Mouse (Mus musculus): ENCODE data around the gene Pdxdc1. TPM values are rescaled to one million over a fixed set of nuclear protein-coding genes. Genes with fewer than 3 reads are reported as not detected.
"Not testable (repeated sequence)": the region's sequence is repeated elsewhere in the genome, so short reads cannot be mapped to it uniquely, and the experiment has no call there.

Pdxdc1 gene
- polyA plus RNA-seq, 1 experiment from 2014 or later: 66.1 TPM

GRCm38 (mm10) chr16:13927456-13928075, 24.6 kb upstream of the Pdxdc1 start:
- Histone ChIP-seq H3K27me3 (ENCODE audit: control insufficient read depth, insufficient read depth, low read length) (no peaks in the 10 kb centered on the region), H3K27ac (ENCODE audit: low read depth, low read length) (no peak overlapping the region), H3K4me1 (ENCODE audit: control insufficient read depth, insufficient read depth, low read length) (no peaks in the 10 kb centered on the region), H3K9ac (replicated peaks; ENCODE audit: low read depth, low read length) (no peak overlapping the region), H3K9me3 (ENCODE audit: control insufficient read depth, low read length) (no peaks in the 10 kb centered on the region), H3K4me2 (ENCODE audit: low read depth, low read length) (no peak overlapping the region), H3K4me3 (ENCODE audit: low read depth, low read length) (no peak overlapping the region), H3K36me3 (ENCODE audit: control insufficient read depth, insufficient read depth, low read length) (no peaks in the 10 kb centered on the region)
- ATAC-seq (ENCODE audit: low read depth): no peak
- WGBS: 94% methylated on average over 4 of the region's 4 CpGs

GRCm38 (mm10) chr16:13922966-13923365, 20.0 kb upstream of the Pdxdc1 start:
- H3K27ac ChIP-seq (ENCODE audit: low read depth, low read length): not testable (repeated sequence)

GRCm38 (mm10) chr16:13922499-13922898, 19.6 kb upstream of the Pdxdc1 start:
- not testable (repeated sequence) for H3K36me3 ChIP-seq (ENCODE audit: control insufficient read depth, insufficient read depth, low read length); H3K4me3 ChIP-seq (ENCODE audit: low read depth, low read length); ATAC-seq (ENCODE audit: low read depth); H3K4me2 ChIP-seq (ENCODE audit: low read depth, low read length); H3K4me1 ChIP-seq (ENCODE audit: control insufficient read depth, insufficient read depth, low read length); H3K27me3 ChIP-seq (ENCODE audit: control insufficient read depth, insufficient read depth, low read length); H3K27ac ChIP-seq (ENCODE audit: low read depth, low read length); H3K9ac ChIP-seq (replicated peaks; ENCODE audit: low read depth, low read length); H3K9me3 ChIP-seq (ENCODE audit: control insufficient read depth, low read length)
- WGBS: 92% methylated on average over 3 of the region's 3 CpGs

More at GRCm38 (mm10) chr16:13922966-13923365, 20.0 kb upstream of the Pdxdc1 start:
- H3K36me3 ChIP-seq (ENCODE audit: control insufficient read depth, insufficient read depth, low read length); H3K4me3 ChIP-seq (ENCODE audit: low read depth, low read length); H3K9me3 ChIP-seq (ENCODE audit: control insufficient read depth, low read length); H3K4me2 ChIP-seq (ENCODE audit: low read depth, low read length); H3K27me3 ChIP-seq (ENCODE audit: control insufficient read depth, insufficient read depth, low read length); ATAC-seq (ENCODE audit: low read depth); H3K9ac ChIP-seq (replicated peaks; ENCODE audit: low read depth, low read length); H3K4me1 ChIP-seq (ENCODE audit: control insufficient read depth, insufficient read depth, low read length): not testable (repeated sequence)
- WGBS: 95% methylated on average over 5 of the region's 5 CpGs

GRCm38 (mm10) chr16:13921781-13922180, 18.9 kb upstream of the Pdxdc1 start:
- Histone ChIP-seq H3K4me1 (ENCODE audit: control insufficient read depth, insufficient read depth, low read length) (no peaks in the 10 kb centered on the region), H3K36me3 (ENCODE audit: control insufficient read depth, insufficient read depth, low read length) (no peaks in the 10 kb centered on the region), H3K27me3 (ENCODE audit: control insufficient read depth, insufficient read depth, low read length) (no peaks in the 10 kb centered on the region), H3K4me3 (ENCODE audit: low read depth, low read length) (no peak overlapping the region), H3K4me2 (ENCODE audit: low read depth, low read length) (no peak overlapping the region), H3K9me3 (ENCODE audit: control insufficient read depth, low read length) (no peaks in the 10 kb centered on the region), H3K9ac (replicated peaks; ENCODE audit: low read depth, low read length) (no peak overlapping the region), H3K27ac (ENCODE audit: low read depth, low read length) (no peak overlapping the region)
- ATAC-seq (ENCODE audit: low read depth): no peak
- 95% methylated on average over 7 of the region's 7 CpGs for WGBS

GRCm38 (mm10) chr16:13921063-13921462, 18.1 kb upstream of the Pdxdc1 start:
- ATAC-seq (ENCODE audit: low read depth): no peak; the same call in 1 of the 2 replicates

GRCm38 (mm10) chr16:13920093-13920492, 17.2 kb upstream of the Pdxdc1 start:
- WGBS: 97% methylated on average over 5 of the region's 5 CpGs
- no peak overlapping the region for H3K4me3 ChIP-seq (ENCODE audit: low read depth, low read length)
- H3K4me1 ChIP-seq (ENCODE audit: control insufficient read depth, insufficient read depth, low read length): no peaks in the 10 kb centered on the region
- no peak overlapping the region for H3K27ac ChIP-seq (ENCODE audit: low read depth, low read length)
- no peaks in the 10 kb centered on the region for H3K36me3 ChIP-seq (ENCODE audit: control insufficient read depth, insufficient read depth, low read length)
- no peaks in the 10 kb centered on the region for H3K27me3 ChIP-seq (ENCODE audit: control insufficient read depth, insufficient read depth, low read length)
- no peak overlapping the region for H3K4me2 ChIP-seq (ENCODE audit: low read depth, low read length)
- H3K9ac ChIP-seq (replicated peaks; ENCODE audit: low read depth, low read length): no peak overlapping the region
- no peaks in the 10 kb centered on the region for H3K9me3 ChIP-seq (ENCODE audit: control insufficient read depth, low read length)
- no peak for ATAC-seq (ENCODE audit: low read depth)

More at GRCm38 (mm10) chr16:13921063-13921462, 18.1 kb upstream of the Pdxdc1 start:
- Histone ChIP-seq H3K4me2 (ENCODE audit: low read depth, low read length) (no peak overlapping the region), H3K27ac (ENCODE audit: low read depth, low read length) (no peak overlapping the region), H3K36me3 (ENCODE audit: control insufficient read depth, insufficient read depth, low read length) (no peaks in the 10 kb centered on the region), H3K4me3 (ENCODE audit: low read depth, low read length) (no peak overlapping the region), H3K9ac (replicated peaks; ENCODE audit: low read depth, low read length) (no peak overlapping the region), H3K9me3 (ENCODE audit: control insufficient read depth, low read length) (no peaks in the 10 kb centered on the region), H3K4me1 (ENCODE audit: control insufficient read depth, insufficient read depth, low read length) (no peaks in the 10 kb centered on the region), H3K27me3 (ENCODE audit: control insufficient read depth, insufficient read depth, low read length) (no peaks in the 10 kb centered on the region)
- WGBS: 92% methylated on average over 6 of the region's 6 CpGs

- Histone ChIP-seq H3K36me3 (ENCODE audit: control insufficient read depth, insufficient read depth, low read length) (no peaks in the 10 kb centered on the region), H3K9me3 (ENCODE audit: control insufficient read depth, low read length) (no peaks in the 10 kb centered on the region), H3K4me3 (ENCODE audit: low read depth, low read length) (no peak overlapping the region), H3K27ac (ENCODE audit: low read depth, low read length) (no peak overlapping the region), H3K4me2 (ENCODE audit: low read depth, low read length) (no peak overlapping the region), H3K4me1 (ENCODE audit: control insufficient read depth, insufficient read depth, low read length) (no peaks in the 10 kb centered on the region), H3K27me3 (ENCODE audit: control insufficient read depth, insufficient read depth, low read length) (no peaks in the 10 kb centered on the region), H3K9ac (replicated peaks; ENCODE audit: low read depth, low read length) (no peak overlapping the region)
- WGBS: 88% methylated on average over 3 of the region's 3 CpGs
- no peak for ATAC-seq (ENCODE audit: low read depth)
Observed at GRCm38 (mm10) chr16:13907297-13907696, 4.4 kb upstream of the Pdxdc1 start.

- peaks cover 9% of the 10 kb centered on the region; the same call in 1 of the 2 replicates for H3K4me1 ChIP-seq (ENCODE audit: control insufficient read depth, insufficient read depth, low read length)
- H3K36me3 ChIP-seq (ENCODE audit: control insufficient read depth, insufficient read depth, low read length): no peaks in the 10 kb centered on the region
- no peaks in the 10 kb centered on the region for H3K9me3 ChIP-seq (ENCODE audit: control insufficient read depth, low read length)
- peak; percentile 88 for ATAC-seq (ENCODE audit: low read depth)
- peak overlapping the region; percentile 93 for H3K4me3 ChIP-seq (ENCODE audit: low read depth, low read length)
- H3K27ac ChIP-seq (ENCODE audit: low read depth, low read length): peak overlapping the region; percentile 83
- peak overlapping the region; percentile 75 for H3K4me2 ChIP-seq (ENCODE audit: low read depth, low read length)
- 6% methylated on average over 8 of the region's 8 CpGs for WGBS
- no peaks in the 10 kb centered on the region for H3K27me3 ChIP-seq (ENCODE audit: control insufficient read depth, insufficient read depth, low read length)
- peak overlapping the region; percentile 69 for H3K9ac ChIP-seq (replicated peaks; ENCODE audit: low read depth, low read length)
Observed at GRCm38 (mm10) chr16:13903488-13903887, 557 bp upstream of the Pdxdc1 start.

- 1% methylated on average over 30 of the region's 30 CpGs for WGBS
- H3K9ac ChIP-seq (replicated peaks; ENCODE audit: low read depth, low read length): peak overlapping the region; percentile 69
- ATAC-seq (ENCODE audit: low read depth): peak; percentile 73; the same call in 1 of the 2 replicates
- H3K4me1 ChIP-seq (ENCODE audit: control insufficient read depth, insufficient read depth, low read length): peaks cover 9% of the 10 kb centered on the region; the same call in 1 of the 2 replicates
- peak overlapping the region; percentile 75 for H3K4me2 ChIP-seq (ENCODE audit: low read depth, low read length)
- no peaks in the 10 kb centered on the region for H3K36me3 ChIP-seq (ENCODE audit: control insufficient read depth, insufficient read depth, low read length)
- peak overlapping the region; percentile 93 for H3K4me3 ChIP-seq (ENCODE audit: low read depth, low read length)
- no peaks in the 10 kb centered on the region for H3K27me3 ChIP-seq (ENCODE audit: control insufficient read depth, insufficient read depth, low read length)
- no peaks in the 10 kb centered on the region for H3K9me3 ChIP-seq (ENCODE audit: control insufficient read depth, low read length)
- peak overlapping the region; percentile 83 for H3K27ac ChIP-seq (ENCODE audit: low read depth, low read length)
Observed at GRCm38 (mm10) chr16:13902397-13902831, 517 bp downstream of the Pdxdc1 start.

All from neural tube, embryonic 14.5 days (tissue).